Mouse (Mus musculus) adrenal gland, adult 8-10 months (tissue): Measurements from ENCODE around the gene Slc52a3. TPM values are rescaled to one million over a fixed set of nuclear protein-coding genes. Genes with fewer than 3 reads are reported as not detected.
"Not testable (repeated sequence)": the region's sequence is repeated elsewhere in the genome, so short reads cannot be mapped to it uniquely, and the experiment has no call there.

ENCODE experiments used
- DNase-seq: peaks from one replicate; pipeline ENCODE4 v3.0.0; 2022
- total RNA-seq, 4 experiments: library from RNA; stranded (reverse); gene quantifications; 2 replicates each; pipeline ENCODE4 v1.2.4; 2022

Slc52a3 gene
- total RNA-seq, 4 experiments from 2014 or later, result 1.8 to 4.4 (median 3.3) TPM

- no peak for DNase-seq
Observed at GRCm38 (mm10) chr2:151973595-151974562, 22.4 kb upstream of the Slc52a3 start.

GRCm38 (mm10) chr2:151975295-151975694 is 21.0 kb upstream of the Slc52a3 start:
- DNase-seq, result no peak

- DNase-seq, result no peak
Observed at GRCm38 (mm10) chr2:151976067-151976466, 20.2 kb upstream of the Slc52a3 start.

- no peak for DNase-seq
Observed at GRCm38 (mm10) chr2:151977689-151978440, 18.4 kb upstream of the Slc52a3 start.

GRCm38 (mm10) chr2:151978494-151978893 is 17.8 kb upstream of the Slc52a3 start:
- DNase-seq, result no peak

GRCm38 (mm10) chr2:151979470-151980354 is 16.6 kb upstream of the Slc52a3 start, which contains the start of gene Fam110a:
Fam110a (minus strand) TSS chr2:151980219.
- DNase-seq, result peak; percentile 93

GRCm38 (mm10) chr2:151980355-151980693 is 16.0 kb upstream of the Slc52a3 start:
- DNase-seq, result no peak

GRCm38 (mm10) chr2:151981268-151981667 is 15.0 kb upstream of the Slc52a3 start:
- no peak for DNase-seq

GRCm38 (mm10) chr2:151982476-151982875 is 13.8 kb upstream of the Slc52a3 start:
- DNase-seq, result no peak

GRCm38 (mm10) chr2:151984019-151984418 is 12.3 kb upstream of the Slc52a3 start:
- no peak for DNase-seq

GRCm38 (mm10) chr2:151985426-151986172 is 10.7 kb upstream of the Slc52a3 start:
- DNase-seq, result no peak

GRCm38 (mm10) chr2:151986958-151987357 is 9.4 kb upstream of the Slc52a3 start:
- DNase-seq, result no peak

GRCm38 (mm10) chr2:151988978-151989377 is 7.3 kb upstream of the Slc52a3 start:
- no peak for DNase-seq

- DNase-seq, result no peak
Observed at GRCm38 (mm10) chr2:151990985-151991394, 5.3 kb upstream of the Slc52a3 start.

GRCm38 (mm10) chr2:151991446-151991845 is 4.9 kb upstream of the Slc52a3 start:
- no peak for DNase-seq

- peak; percentile 54 for DNase-seq
Observed at GRCm38 (mm10) chr2:151994350-151995122, 1.8 kb upstream of the Slc52a3 start.

GRCm38 (mm10) chr2:151997190-151997575 is 872 bp downstream of the Slc52a3 start:
- not testable (repeated sequence) for DNase-seq

- DNase-seq, result no peak
Observed at GRCm38 (mm10) chr2:151997776-151998504, 1.6 kb downstream of the Slc52a3 start.

GRCm38 (mm10) chr2:151998505-151998899 is 2.2 kb downstream of the Slc52a3 start:
- peak; percentile 61 for DNase-seq

GRCm38 (mm10) chr2:151998932-151999331 is 2.6 kb downstream of the Slc52a3 start:
- no peak for DNase-seq
